Mouse (Mus musculus): Measurements from ENCODE around the gene Pias3.
A peak's percentile ranks its signal among the peaks of the same experiment; 100 is the strongest.
"Not testable (repeated sequence)": the region's sequence is repeated elsewhere in the genome, so short reads cannot be mapped to it uniquely, and the experiment has no call there.

Pias3 gene

DNA sequence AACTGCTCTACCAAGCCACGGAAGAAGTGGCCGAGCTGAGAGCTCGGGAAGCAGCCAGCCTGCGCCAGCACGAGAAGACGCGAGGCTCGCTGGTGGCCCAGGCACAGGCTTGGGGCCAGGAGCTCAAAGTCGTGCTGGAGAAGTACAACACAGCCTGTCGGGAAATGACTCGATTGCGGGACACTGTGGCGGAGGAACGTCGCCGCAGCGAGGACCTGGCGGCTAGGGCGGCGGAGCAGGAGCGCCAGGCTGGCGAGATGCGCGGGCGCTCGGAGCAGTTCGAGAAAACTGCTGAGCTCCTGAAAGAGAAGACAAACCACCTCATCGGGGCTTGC, 11.4 kb upstream of the Pias3 start:
- DNase-seq (ENCODE audit: low spot score) = no peak

- not testable (repeated sequence) for DNase-seq (ENCODE audit: low spot score)
These were observed 10.1 kb upstream of the Pias3 start for GRCm38 (mm10) chr3:96686057-96686456.

DNA sequence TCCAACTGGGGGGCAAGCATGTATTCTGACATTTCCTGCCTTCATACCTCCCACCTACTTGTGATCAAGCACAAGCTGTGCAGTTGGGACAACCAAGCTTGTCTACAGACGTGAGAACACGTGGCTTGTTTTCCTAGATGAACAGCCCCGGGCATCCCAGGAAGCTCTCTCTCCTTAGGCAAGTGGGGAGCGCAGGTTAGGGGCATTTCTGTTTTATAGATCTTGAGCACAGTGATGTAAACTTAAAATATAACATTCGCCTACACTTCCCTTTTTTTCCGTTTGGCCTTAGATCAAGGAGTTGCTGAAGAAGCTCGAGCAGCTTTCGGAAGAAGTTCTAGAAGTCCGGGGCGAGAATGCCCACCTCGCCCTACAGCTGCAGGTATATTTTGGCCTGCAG, 7.3 kb upstream of the Pias3 start:
- no peak for DNase-seq (ENCODE audit: low spot score)

GRCm38 (mm10) chr3:96690298-96690697, 5.9 kb upstream of the Pias3 start:
- no peak for DNase-seq (ENCODE audit: low spot score)

- no peak for DNase-seq (ENCODE audit: low spot score)
These were observed 3.7 kb upstream of the Pias3 start for GRCm38 (mm10) chr3:96692506-96692905.

GRCm38 (mm10) chr3:96693579-96693978, 2.6 kb upstream of the Pias3 start:
- no peak for DNase-seq (ENCODE audit: low spot score)

- DNase-seq (ENCODE audit: low spot score) = peak; percentile 63
These were observed 865 bp downstream of the Pias3 start for GRCm38 (mm10) chr3:96696766-96697732.

GRCm38 (mm10) chr3:96698993-96699690, 3.0 kb downstream of the Pias3 start:
- no peak for DNase-seq (ENCODE audit: low spot score)

- no peak for DNase-seq (ENCODE audit: low spot score)
These were observed 4.2 kb downstream of the Pias3 start for GRCm38 (mm10) chr3:96700376-96700775.

DNA sequence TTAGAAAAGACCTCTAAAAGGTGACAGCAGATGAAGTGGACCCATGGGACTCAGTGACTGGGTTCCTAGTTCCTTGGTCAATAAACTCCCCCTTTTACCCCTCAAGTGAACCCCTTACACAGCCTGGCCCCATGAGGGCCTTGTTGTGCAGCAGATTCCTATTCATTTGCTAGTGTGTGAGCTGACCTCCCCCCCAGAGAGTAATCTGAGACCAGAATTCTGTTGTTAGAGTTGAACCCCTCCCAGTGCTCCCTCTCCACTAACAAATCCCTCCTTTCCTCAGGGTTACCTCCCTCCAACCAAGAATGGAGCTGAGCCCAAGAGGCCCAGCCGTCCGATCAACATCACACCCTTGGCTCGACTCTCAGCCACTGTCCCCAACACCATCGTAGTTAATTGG, 4.8 kb downstream of the Pias3 start:
- no peak for DNase-seq (ENCODE audit: low spot score)

DNA sequence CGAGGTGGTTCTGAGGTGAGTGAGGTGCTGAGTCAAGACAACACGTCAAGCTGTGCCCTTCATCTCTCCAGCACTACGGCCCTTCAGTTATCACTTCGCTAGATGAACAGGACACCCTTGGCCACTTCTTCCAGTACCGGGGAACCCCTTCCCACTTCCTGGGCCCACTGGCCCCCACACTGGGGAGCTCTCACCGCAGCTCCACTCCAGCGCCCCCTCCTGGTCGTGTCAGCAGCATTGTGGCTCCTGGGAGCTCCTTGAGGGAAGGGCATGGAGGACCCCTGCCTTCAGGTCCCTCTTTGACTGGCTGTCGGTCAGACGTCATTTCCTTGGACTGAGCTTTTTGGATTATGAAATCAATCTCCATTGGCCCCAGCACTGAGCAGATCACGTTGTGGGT, 8.6 kb downstream of the Pias3 start:
- no peak for DNase-seq (ENCODE audit: low spot score)

DNA sequence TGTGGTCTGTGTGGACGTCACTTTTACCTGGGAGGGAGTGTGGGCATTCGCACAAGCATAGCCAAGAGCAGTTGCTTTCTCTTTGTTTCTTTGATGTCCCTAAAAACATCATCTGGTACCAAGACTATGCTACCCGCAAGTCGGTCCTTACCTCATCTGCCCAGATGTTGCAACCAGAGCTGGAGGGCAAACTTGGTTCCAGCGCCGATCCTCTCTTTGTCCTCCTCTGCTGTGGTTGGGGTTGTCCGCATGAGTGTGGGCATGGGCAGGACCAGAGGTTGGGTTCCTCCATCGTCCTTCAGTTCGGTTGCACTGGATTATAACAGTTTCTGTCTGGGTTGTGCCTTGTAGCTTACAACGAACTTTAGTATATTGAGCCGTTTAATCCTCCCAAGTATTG, 10.0 kb downstream of the Pias3 start:
- DNase-seq (ENCODE audit: low spot score) = no peak

GRCm38 (mm10) chr3:96706984-96707383, 10.8 kb downstream of the Pias3 start:
- DNase-seq (ENCODE audit: low spot score) = no peak

DNA sequence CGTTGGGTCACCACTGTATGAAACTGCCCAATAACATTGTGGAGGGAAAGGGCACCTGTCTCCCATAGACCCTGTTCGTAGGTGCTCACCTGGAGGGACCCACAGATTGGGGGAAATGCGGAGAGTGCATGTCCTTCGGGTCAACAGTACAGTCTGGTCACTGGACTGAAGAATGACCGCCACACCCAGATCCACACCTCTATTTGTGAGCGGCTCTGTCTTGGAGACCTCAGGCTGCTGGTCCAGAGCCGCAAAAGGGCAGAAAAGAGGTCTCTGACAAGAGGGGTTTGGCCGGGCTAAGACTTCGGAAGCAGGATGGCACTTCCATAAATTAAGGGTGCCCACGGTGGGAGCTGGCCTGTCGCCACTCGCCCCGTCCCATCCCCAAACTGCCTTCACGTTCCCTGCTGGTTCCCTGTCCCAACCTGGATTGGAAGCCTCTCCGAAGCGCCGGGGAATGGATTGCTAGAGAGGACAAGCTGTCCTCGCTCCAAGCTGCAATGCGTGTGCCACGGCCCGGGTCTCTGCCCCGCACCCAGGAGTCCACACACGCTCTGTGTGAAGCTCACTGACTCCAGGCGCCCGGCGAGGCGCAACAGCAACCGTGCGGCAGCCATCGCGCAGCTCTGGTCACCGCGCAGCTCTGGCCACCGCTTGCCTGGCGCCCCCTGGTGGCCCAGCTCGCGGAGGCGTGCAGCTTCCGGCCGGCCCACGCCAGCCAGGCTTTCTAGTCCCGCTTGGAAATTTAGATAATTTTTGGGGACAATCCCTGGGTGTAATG, 11.9 kb downstream of the Pias3 start, which contains the start of gene Nudt17:
Nudt17 (minus strand) TSS at position 660 of the 781 bp plus-strand sequence.
- peak; percentile 68 for DNase-seq (ENCODE audit: low spot score)

GRCm38 (mm10) chr3:96708684-96709064, 12.5 kb downstream of the Pias3 start:
- DNase-seq (ENCODE audit: low spot score) = no peak

DNA sequence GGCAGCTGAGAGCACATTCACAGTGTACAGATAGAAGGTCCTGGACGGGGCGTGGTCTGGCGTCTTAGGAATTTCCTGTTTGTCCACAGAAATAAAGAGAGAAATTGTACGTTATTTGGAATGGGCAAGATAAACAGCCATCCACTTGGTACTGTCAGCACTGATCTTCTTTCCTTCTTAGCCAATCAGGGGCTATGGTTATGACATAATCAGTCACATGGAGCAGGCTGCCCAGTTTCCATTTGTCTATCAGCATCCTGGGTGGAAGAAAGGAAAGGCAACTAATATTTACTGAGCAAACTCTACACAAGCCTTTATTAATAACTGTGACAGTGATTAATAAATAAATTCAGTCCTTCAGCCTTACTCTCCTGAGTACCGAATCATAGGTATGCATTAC, 18.1 kb downstream of the Pias3 start:
- DNase-seq (ENCODE audit: low spot score) = no peak

DNA sequence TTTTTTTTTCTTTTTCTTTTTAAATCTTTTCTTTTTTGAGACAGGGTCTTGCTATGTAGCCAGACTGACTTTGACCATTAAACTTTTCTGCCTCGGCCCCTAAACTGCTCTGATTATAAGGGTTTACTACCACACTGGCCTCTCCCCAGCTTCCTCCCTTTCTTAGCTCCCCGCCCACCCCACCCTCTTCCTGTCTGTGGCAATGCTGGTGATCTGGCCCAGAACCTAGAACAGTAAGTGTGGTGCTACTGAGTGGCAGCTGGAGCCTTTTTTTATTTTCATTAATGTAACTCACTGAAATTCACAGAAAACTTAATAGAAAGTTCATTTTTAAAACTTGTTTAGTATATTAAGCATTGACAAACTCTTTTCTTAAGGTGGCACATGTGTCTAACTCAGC, 19.7 kb downstream of the Pias3 start:
- DNase-seq (ENCODE audit: low spot score) = no peak

GRCm38 (mm10) chr3:96719173-96719572, 23.0 kb downstream of the Pias3 start:
- DNase-seq (ENCODE audit: low spot score) = no peak

DNA sequence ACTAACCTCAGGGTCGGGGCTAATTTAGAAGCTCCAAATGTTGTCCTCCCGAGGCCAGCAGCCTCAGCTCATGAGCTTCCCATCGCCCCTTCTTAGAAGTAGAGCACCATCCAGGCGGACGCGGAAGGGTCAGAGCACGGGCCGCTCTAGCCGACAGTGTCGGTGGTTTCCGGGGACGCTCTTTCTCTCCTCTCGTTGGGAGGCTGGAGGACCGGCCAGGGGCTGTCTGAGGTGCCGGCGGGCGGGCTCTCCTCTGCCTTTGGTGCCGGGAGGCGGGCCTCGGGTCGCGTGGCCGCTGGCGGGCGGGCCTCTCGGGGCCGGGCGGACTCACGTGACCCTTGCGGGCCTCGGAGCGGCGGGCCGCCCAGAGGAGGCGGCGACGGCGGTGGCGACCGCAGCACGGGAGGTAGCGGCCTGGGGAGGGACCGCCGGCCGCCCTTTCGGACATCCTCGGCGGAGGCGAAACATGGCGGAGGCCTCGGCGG, 31.2 kb downstream of the Pias3 start, which contains the start of the genes Polr3c and Rnf115:
Polr3c (minus strand) TSS at position 286 of the 485 bp plus-strand sequence.
Rnf115 (plus strand) TSS at position 322 of the 485 bp plus-strand sequence.
- DNase-seq (ENCODE audit: low spot score) = peak; percentile 93

- no peak for DNase-seq (ENCODE audit: low spot score)
These were observed 31.8 kb downstream of the Pias3 start for GRCm38 (mm10) chr3:96727828-96728633.

All from left cerebral cortex, adult 11 months (tissue).